In the genomic region with DNA sequence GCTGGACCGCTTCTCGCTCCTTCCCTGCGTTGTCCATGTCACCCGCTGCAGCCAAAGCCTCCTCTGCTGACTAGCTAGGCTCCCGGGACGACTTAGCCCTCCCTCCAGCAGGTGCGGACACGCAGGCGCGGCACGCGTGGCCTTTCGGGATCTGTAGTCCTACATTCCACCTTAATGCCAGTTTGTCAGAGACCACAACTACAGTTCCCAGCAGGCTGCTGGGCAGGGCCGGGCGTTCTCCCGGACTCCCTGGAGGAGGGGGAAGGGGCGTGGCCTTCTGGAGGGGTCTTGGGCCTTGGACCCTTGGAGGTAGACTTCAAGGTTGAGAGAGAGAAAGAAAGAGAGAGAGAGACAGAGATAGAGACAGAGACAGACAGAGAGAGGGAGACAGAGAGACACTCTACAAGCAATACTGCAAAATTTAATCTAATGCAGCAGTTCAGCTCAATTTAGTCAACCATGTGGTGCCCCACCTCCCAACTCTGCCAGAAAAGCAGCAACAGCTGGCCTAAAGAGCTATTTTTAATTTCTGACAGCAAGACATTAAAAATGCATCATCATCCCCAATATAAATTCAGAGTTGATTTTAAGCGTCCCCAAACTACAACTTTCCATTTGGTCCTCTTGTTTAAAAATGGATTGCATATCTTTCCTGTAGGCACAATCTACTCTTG, we compare ENCODE assay signal across 8 mouse cellular contexts. TPM values are rescaled to one million over a fixed set of nuclear protein-coding genes. Genes with fewer than 3 reads are reported as not detected.
DNase-seq lines count a peak whose midpoint lies in the region; ATAC-seq lines count a peak whose summit lies in the region.

A gene (minus strand): TSS at position 141 of the 674 bp plus-strand sequence.

- no peaks in the 10 kb centered on the region for H3K36me3 ChIP-seq in megakaryocyte, embryonic 14.5 days (replicated peaks; ENCODE audit: low read length)

- peak; percentile 95 for ATAC-seq in inflammation-experienced regulatory T-cells, adult 6 months

- H3K4me3 ChIP-seq in megakaryocyte, embryonic 14.5 days (replicated peaks) = peak within 1 kb of the TSS; percentile 92

- H3K4me1 ChIP-seq in megakaryocyte, embryonic 14.5 days = peaks cover 24% of the 10 kb centered on the region

- DNase-seq in adrenal gland, adult 18-20 months (ENCODE audit: low spot score in 2 of 2) = peak; percentile 88 to 91
- peak; percentile 96 for DNase-seq in embryo, embryonic 11 days
- peak; percentile 93 for DNase-seq in gastrocnemius, postnatal 14 days
- DNase-seq in left cerebral cortex, adult 9 months (ENCODE audit: low spot score in 2 of 2) = peak; percentile 92 to 96
- peak; percentile 97 to 98 for DNase-seq in right cerebral cortex, postnatal 10 days (ENCODE audit: low spot score in 2 of 2)
- peak; percentile 94 for DNase-seq in urinary bladder, postnatal 14 days (ENCODE audit: low spot score)

- intact Hi-C loops in gastrocnemius, postnatal 14 days (cut with DNase I; ENCODE audit: low total_unique reads) = no loop called here

- H3K27me3 ChIP-seq in megakaryocyte, embryonic 14.5 days (replicated peaks) = peaks cover 10% of the 10 kb centered on the region

- 0 out of 2 replicates have a peak, but pooled peaks cover 4% of the 10 kb centered on the region for H3K9me3 ChIP-seq in megakaryocyte, embryonic 14.5 days

RNA-seq across cellular contexts. Expression of the gene that starts here (rescaled TPM):
- total RNA-seq in adrenal gland, adult 18-20 months (2021) = 1 to 10 TPM; 5.6 to 6.0 TPM
- total RNA-seq in gastrocnemius, postnatal 14 days (2021) = 1 to 10 TPM; 3.3 to 4.1 TPM
- 1 to 10 TPM in 2 of 3 experiments, under 1 TPM in 1; 0.34 to 1.2 (median 1.1) TPM for polyA plus RNA-seq in inflammation-experienced regulatory T-cells, adult 6 months (2017; shearing (Covaris generic))
- not detected in 2 replicates for polyA plus RNA-seq in megakaryocyte, embryonic 14.5 days (2012; ENCODE audit: insufficient read depth, low replicate concordance)

Comparison
In these comparisons a context has a peak if more than half of its experiments do, and no peak if none do; other contexts are left out.
1. Peak in every context shown above with its lines: DNase-seq, ATAC-seq and H3K4me3 ChIP-seq.